Mouse (Mus musculus) heart, adult 2 months (tissue): ENCODE measurements at regions not wholly inside any gene's neighbourhood (a gene's known extent, or its start where the extent isn't known, plus 50 kb on each side); places are given as distances from the start of the nearest gene placed in this dataset.

ENCODE experiments used
- CTCF ChIP-seq: fragments of 200-600 bp; IDR thresholded peaks from 2 replicates; pipeline ENCODE4 v1.8.1; 2022; ENCODE audit warnings: antibody characterized with exemption, mild to moderate bottlenecking, moderate library complexity
- EP300 ChIP-seq: fragments of 200-500 bp; IDR thresholded peaks from 2 replicates; pipeline ENCODE4 v1.6.1; 2011; ENCODE audit warnings: low read depth, low read length, control low read depth; ENCODE audit not compliant: insufficient read depth
- POLR2A ChIP-seq: fragments of 200-500 bp; IDR thresholded peaks from 2 replicates; pipeline ENCODE4 v1.6.1; 2011; ENCODE audit warnings: mild to moderate bottlenecking, low read depth, low read length, control low read depth; ENCODE audit not compliant: insufficient read depth

- TF ChIP-seq CTCF (no peak), EP300 (0 out of 2 replicates have a peak, but pooled peaks have one; percentile 37), POLR2A (no peak)
Measured at GRCm38 (mm10) chr1:64374286-64375071, 158.0 kb upstream of the Creb1 start.
